Mouse (Mus musculus) lung, embryonic 15.5 days (tissue): ENCODE results near the gene Gm5460. TPM values are rescaled to one million over a fixed set of nuclear protein-coding genes. Genes with fewer than 3 reads are reported as not detected.

ENCODE experiments used
- ATAC-seq: fragments of 200-750 bp; cut with Nextera tagmentation; 2 replicates; pipeline ENCODE4 v1.8.0; 2017; ENCODE audit warnings: moderate number of reproducible peaks, borderline replicate concordance; ENCODE audit not compliant: low FRiP score, low TSS enrichment; ENCODE audit errors: extremely low read depth
- H3K27ac ChIP-seq: fragments of 300-500 bp; sonication (generic); 2 replicates; pipeline ENCODE4 v1.5.1; 2015; ENCODE audit warnings: moderate library complexity, mild to moderate bottlenecking, inconsistent platforms
- H3K27me3 ChIP-seq: fragments of 300-500 bp; sonication (generic); 2 replicates; pipeline ENCODE4 v1.6.1; 2015; ENCODE audit warnings: inconsistent platforms
- H3K36me3 ChIP-seq: fragments of 300-500 bp; sonication (generic); 2 replicates; pipeline ENCODE4 v1.6.1; 2015; ENCODE audit warnings: inconsistent platforms
- H3K4me1 ChIP-seq: fragments of 300-500 bp; sonication (generic); 2 replicates; pipeline ENCODE4 v1.6.1; 2015; ENCODE audit warnings: inconsistent platforms
- H3K4me2 ChIP-seq: fragments of 300-500 bp; sonication (generic); 2 replicates; pipeline ENCODE4 v1.6.1; 2015; ENCODE audit warnings: inconsistent platforms, mild to moderate bottlenecking, moderate library complexity
- H3K4me3 ChIP-seq: fragments of 300-500 bp; sonication (generic); 2 replicates; pipeline ENCODE4 v1.5.1; 2015; ENCODE audit warnings: mild to moderate bottlenecking, inconsistent platforms
- H3K9ac ChIP-seq: fragments of 300-500 bp; sonication (generic); 2 replicates; pipeline ENCODE4 v1.6.1; 2015; ENCODE audit warnings: inconsistent platforms
- H3K9me3 ChIP-seq: fragments of 300-500 bp; sonication (generic); 2 replicates; pipeline ENCODE4 v1.6.1; 2016; ENCODE audit warnings: inconsistent platforms
- WGBS: fragments of 180-500 bp; shearing (Covaris S2); methylation state at CpG from one replicate; pipeline ENCODE4 v1.1.7; 2015; 5-methylcytosine and 5-hydroxymethylcytosine counted together
- polyA plus RNA-seq: library from polyadenylated mRNA; unstranded; fragments of >200 nt; fragmentation: Nextera tagmentation; extraction: Ambion mirVana; gene quantifications from 2 replicates; pipeline ENCODE4 v1.2.1, GENCODE M21; 2015

The Gm5460 gene
- polyA plus RNA-seq: not detected in 2 replicates

GRCm38 (mm10) chr14:34016381-34016780 is at the start of gene Gm5460:
Gene Gm5460, plus strand, starts transcription at chr14:34016758.
- Histone ChIP-seq H3K27me3 (no peaks in the 10 kb centered on the region), H3K9me3 (no peaks in the 10 kb centered on the region), H3K4me1 (no peaks in the 10 kb centered on the region), H3K4me2 (no peak within 1 kb of the TSS), H3K4me3 (no peak within 1 kb of the TSS), H3K36me3 (no peaks in the 10 kb centered on the region), H3K27ac (no peak within 1 kb of the TSS), H3K9ac (no peak within 1 kb of the TSS)
- no peak for ATAC-seq
- WGBS: 89% methylated on average over 4 of the region's 4 CpGs

- Histone ChIP-seq H3K4me1 (no peaks in the 10 kb centered on the region), H3K9ac (no peak overlapping the region), H3K36me3 (no peaks in the 10 kb centered on the region), H3K27me3 (no peaks in the 10 kb centered on the region; the same call in 1 of the 2 replicates), H3K4me2 (no peak overlapping the region), H3K27ac (no peak overlapping the region), H3K4me3 (no peak overlapping the region), H3K9me3 (no peaks in the 10 kb centered on the region)
- 38% methylated on average over 7 of the region's 7 CpGs for WGBS
- ATAC-seq: no peak
Measured at GRCm38 (mm10) chr14:33972679-33973078, 43.9 kb upstream of the Gm5460 start.

- WGBS: 55% methylated on average over 5 of the region's 5 CpGs
- Histone ChIP-seq H3K36me3 (no peaks in the 10 kb centered on the region), H3K4me3 (no peak overlapping the region), H3K9me3 (no peaks in the 10 kb centered on the region), H3K4me2 (no peak overlapping the region), H3K4me1 (0 out of 2 replicates have a peak, but pooled peaks cover 6% of the 10 kb centered on the region), H3K27me3 (peaks cover 11% of the 10 kb centered on the region; the same call in 1 of the 2 replicates), H3K9ac (no peak overlapping the region), H3K27ac (no peak overlapping the region)
- no peak for ATAC-seq
Measured at GRCm38 (mm10) chr14:33974752-33975151, 41.8 kb upstream of the Gm5460 start.

- 41% methylated on average over 7 of the region's 7 CpGs for WGBS
- Histone ChIP-seq H3K4me3 (no peak overlapping the region), H3K4me1 (0 out of 2 replicates have a peak, but pooled peaks cover 6% of the 10 kb centered on the region), H3K4me2 (no peak overlapping the region), H3K9ac (no peak overlapping the region), H3K27ac (no peak overlapping the region), H3K36me3 (no peaks in the 10 kb centered on the region), H3K9me3 (no peaks in the 10 kb centered on the region), H3K27me3 (peaks cover 11% of the 10 kb centered on the region; the same call in 1 of the 2 replicates)
- ATAC-seq: no peak
Measured at GRCm38 (mm10) chr14:33977748-33978147, 38.8 kb upstream of the Gm5460 start.

- Histone ChIP-seq H3K9ac (peak within 1 kb of the TSS; percentile 19; the same call in 1 of the 2 replicates), H3K4me2 (peak within 1 kb of the TSS; percentile 68), H3K36me3 (no peaks in the 10 kb centered on the region), H3K4me1 (0 out of 2 replicates have a peak, but pooled peaks cover 6% of the 10 kb centered on the region), H3K4me3 (peak within 1 kb of the TSS; percentile 30), H3K9me3 (no peaks in the 10 kb centered on the region), H3K27ac (no peak within 1 kb of the TSS), H3K27me3 (peaks cover 11% of the 10 kb centered on the region; the same call in 1 of the 2 replicates)
- peak; percentile 46; the same call in 1 of the 2 replicates for ATAC-seq
- WGBS: 2% methylated on average over 25 of the region's 25 CpGs
Measured at GRCm38 (mm10) chr14:33978604-33979059, 37.9 kb upstream of the Gm5460 start, which contains the start of gene Zfp488. Gene Zfp488, minus strand, starts transcription at chr14:33978764.

GRCm38 (mm10) chr14:33989201-33989600 is 27.4 kb upstream of the Gm5460 start:
- Histone ChIP-seq H3K4me2 (no peak overlapping the region), H3K27ac (no peak overlapping the region), H3K4me3 (no peak overlapping the region), H3K4me1 (no peaks in the 10 kb centered on the region), H3K27me3 (no peaks in the 10 kb centered on the region), H3K9me3 (no peaks in the 10 kb centered on the region), H3K9ac (no peak overlapping the region), H3K36me3 (no peaks in the 10 kb centered on the region)
- 37% methylated on average over 3 of the region's 3 CpGs for WGBS
- ATAC-seq: no peak

GRCm38 (mm10) chr14:33991971-33992370 is 24.6 kb upstream of the Gm5460 start:
- Histone ChIP-seq H3K4me1 (no peaks in the 10 kb centered on the region), H3K9me3 (no peaks in the 10 kb centered on the region), H3K4me2 (no peak overlapping the region), H3K27ac (no peak overlapping the region), H3K27me3 (no peaks in the 10 kb centered on the region), H3K9ac (no peak overlapping the region), H3K4me3 (no peak overlapping the region), H3K36me3 (no peaks in the 10 kb centered on the region)
- WGBS: 76% methylated on average over 4 of the region's 4 CpGs
- ATAC-seq: no peak

GRCm38 (mm10) chr14:33993051-33993450 is 23.5 kb upstream of the Gm5460 start:
- WGBS: 92% methylated on average over 9 of the region's 9 CpGs
- Histone ChIP-seq H3K4me3 (no peak overlapping the region), H3K4me2 (no peak overlapping the region)

GRCm38 (mm10) chr14:33993521-33994289 is 22.9 kb upstream of the Gm5460 start:
- Histone ChIP-seq H3K4me2 (no peak overlapping the region), H3K36me3 (no peaks in the 10 kb centered on the region), H3K27me3 (no peaks in the 10 kb centered on the region), H3K4me3 (no peak overlapping the region), H3K4me1 (no peaks in the 10 kb centered on the region), H3K9ac (no peak overlapping the region), H3K27ac (no peak overlapping the region), H3K9me3 (no peaks in the 10 kb centered on the region)
- 86% methylated on average over 6 of the region's 6 CpGs for WGBS
- no peak for ATAC-seq

More at GRCm38 (mm10) chr14:33993051-33993450, 23.5 kb upstream of the Gm5460 start:
- ATAC-seq: no peak
- H3K27ac ChIP-seq: no peak overlapping the region
- H3K4me1 ChIP-seq: no peaks in the 10 kb centered on the region
- H3K9ac ChIP-seq: no peak overlapping the region
- H3K27me3 ChIP-seq: no peaks in the 10 kb centered on the region
- H3K36me3 ChIP-seq: no peaks in the 10 kb centered on the region
- no peaks in the 10 kb centered on the region for H3K9me3 ChIP-seq

- Histone ChIP-seq H3K9me3 (no peaks in the 10 kb centered on the region), H3K27me3 (no peaks in the 10 kb centered on the region), H3K4me1 (no peaks in the 10 kb centered on the region), H3K4me3 (no peak overlapping the region), H3K4me2 (no peak overlapping the region), H3K36me3 (no peaks in the 10 kb centered on the region), H3K9ac (no peak overlapping the region), H3K27ac (no peak overlapping the region)
- 38% methylated on average over 6 of the region's 6 CpGs for WGBS
- no peak for ATAC-seq
Measured at GRCm38 (mm10) chr14:33997427-33997826, 19.1 kb upstream of the Gm5460 start.

- H3K4me3 ChIP-seq: no peak overlapping the region
- no peak overlapping the region for H3K27ac ChIP-seq
- H3K4me1 ChIP-seq: no peaks in the 10 kb centered on the region
- no peak for ATAC-seq
- no peaks in the 10 kb centered on the region for H3K9me3 ChIP-seq
- H3K27me3 ChIP-seq: no peaks in the 10 kb centered on the region
- H3K36me3 ChIP-seq: no peaks in the 10 kb centered on the region
- H3K4me2 ChIP-seq: no peak overlapping the region
- H3K9ac ChIP-seq: no peak overlapping the region
Measured at GRCm38 (mm10) chr14:34000076-34000475, 16.5 kb upstream of the Gm5460 start.

GRCm38 (mm10) chr14:34001445-34001844 is 15.1 kb upstream of the Gm5460 start:
- Histone ChIP-seq H3K36me3 (no peaks in the 10 kb centered on the region), H3K9me3 (no peaks in the 10 kb centered on the region), H3K27ac (no peak overlapping the region), H3K4me3 (no peak overlapping the region), H3K4me2 (no peak overlapping the region), H3K9ac (no peak overlapping the region), H3K27me3 (no peaks in the 10 kb centered on the region), H3K4me1 (no peaks in the 10 kb centered on the region)
- no peak; the same call in 1 of the 2 replicates for ATAC-seq
